Mouse (Mus musculus) hindbrain, postnatal 0 days (tissue): ENCODE data around the gene Gm9507. TPM values are rescaled to one million over a fixed set of nuclear protein-coding genes. Genes with fewer than 3 reads are reported as not detected.
"Not testable (repeated sequence)": the region's sequence is repeated elsewhere in the genome, so short reads cannot be mapped to it uniquely, and the experiment has no call there.

ENCODE experiments used
- ATAC-seq: fragments of 200-750 bp; cut with Nextera tagmentation; 2 replicates; pipeline ENCODE4 v1.8.0; 2017; ENCODE audit warnings: mild to moderate bottlenecking, moderate TSS enrichment, moderate library complexity
- DNase-seq: peaks from one replicate; pipeline ENCODE4 v3.0.0-alpha.2; 2015; ENCODE audit warnings: low spot score
- H3K27ac ChIP-seq: fragments of 300-500 bp; sonication (generic); 2 replicates; pipeline ENCODE4 v1.5.1; 2014; ENCODE audit warnings: mild to moderate bottlenecking
- H3K27me3 ChIP-seq: fragments of 300-500 bp; sonication (generic); 2 replicates; pipeline ENCODE4 v1.6.1; 2014; ENCODE audit warnings: low read length, mixed read lengths; ENCODE audit not compliant: insufficient read depth
- H3K36me3 ChIP-seq: fragments of 300-500 bp; sonication (generic); 2 replicates; pipeline ENCODE4 v1.6.1; 2014; ENCODE audit warnings: low read length, mixed read lengths; ENCODE audit not compliant: insufficient read depth
- H3K4me1 ChIP-seq: fragments of 300-500 bp; sonication (generic); 2 replicates; pipeline ENCODE4 v1.6.1; 2014; ENCODE audit warnings: antibody characterized with exemption, low read length, mixed read lengths; ENCODE audit not compliant: insufficient read depth
- H3K4me2 ChIP-seq: fragments of 300-500 bp; sonication (generic); 2 replicates; pipeline ENCODE4 v1.6.1; 2014; ENCODE audit warnings: low read depth, mild to moderate bottlenecking, low read length, moderate library complexity, mixed read lengths
- H3K4me3 ChIP-seq: fragments of 300-500 bp; sonication (generic); 2 replicates; pipeline ENCODE4 v1.5.1; 2014; ENCODE audit warnings: low read length
- H3K9ac ChIP-seq: fragments of 300-500 bp; sonication (generic); replicated peaks from 2 replicates; pipeline ENCODE4 v1.6.1; 2014; ENCODE audit warnings: mild to moderate bottlenecking, low read length, moderate library complexity, mixed read lengths
- H3K9me3 ChIP-seq: fragments of 300-500 bp; sonication (generic); 2 replicates; pipeline ENCODE4 v1.6.1; 2016; ENCODE audit warnings: low read length, mixed read lengths
- CTCF ChIP-seq: IDR thresholded peaks from 2 replicates; pipeline ENCODE4 v1.5.1; 2016; ENCODE audit warnings: antibody characterized with exemption, control low read depth, low read depth
- WGBS: fragments of 180-500 bp; shearing (Covaris S2); extraction: QIAGEN DNeasy Blood & Tissue Kit; methylation state at CpG from one replicate; pipeline ENCODE4 v1.1.7; 2014; 5-methylcytosine and 5-hydroxymethylcytosine counted together
- polyA plus RNA-seq: library from polyadenylated mRNA; unstranded; fragments of >200 nt; fragmentation: Nextera tagmentation; extraction: Ambion mirVana; gene quantifications from 2 replicates; pipeline ENCODE4 v1.2.1, GENCODE M21; 2015
- total RNA-seq: library from RNA; depleted of rRNA; stranded (reverse); fragments of >200 nt; gene quantifications from 2 replicates; pipeline ENCODE4 v1.2.3, GENCODE M21; 2014

Gm9507 gene
- total and polyA plus RNA-seq, 2 experiments from 2014 or later, result not detected

DNA sequence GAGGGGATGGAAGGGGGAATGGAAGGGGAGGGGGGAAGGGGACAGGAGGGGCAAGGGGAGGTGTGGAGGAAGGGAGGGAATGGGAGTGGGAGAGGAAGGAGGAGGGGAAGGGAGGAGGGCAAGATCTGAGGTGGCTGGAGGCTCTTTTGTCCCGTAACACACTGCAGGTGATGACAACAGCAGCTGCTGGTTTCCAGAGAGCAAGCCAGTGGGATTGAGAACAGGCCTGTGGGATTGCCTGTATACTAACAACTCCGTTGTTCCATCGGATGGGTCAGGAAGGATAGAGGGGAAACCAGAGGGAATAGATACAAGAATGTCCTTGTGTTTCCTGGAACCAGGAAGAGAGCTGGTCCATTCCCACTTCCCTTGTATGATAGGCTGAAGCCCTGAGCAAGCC is 14.0 kb downstream of the Gm9507 start:
- TF ChIP-seq CTCF, result no peak
- Histone ChIP-seq H3K9ac (no peak overlapping the region), H3K4me1 (no peaks in the 10 kb centered on the region), H3K4me2 (no peak overlapping the region), H3K4me3 (no peak overlapping the region), H3K27ac (no peak overlapping the region), H3K9me3 (no peaks in the 10 kb centered on the region), H3K27me3 (no peaks in the 10 kb centered on the region), H3K36me3 (no peaks in the 10 kb centered on the region)
- no peak for ATAC-seq
- WGBS, result 14% methylated on average over 3 of the region's 3 CpGs
- no peak for DNase-seq

DNA sequence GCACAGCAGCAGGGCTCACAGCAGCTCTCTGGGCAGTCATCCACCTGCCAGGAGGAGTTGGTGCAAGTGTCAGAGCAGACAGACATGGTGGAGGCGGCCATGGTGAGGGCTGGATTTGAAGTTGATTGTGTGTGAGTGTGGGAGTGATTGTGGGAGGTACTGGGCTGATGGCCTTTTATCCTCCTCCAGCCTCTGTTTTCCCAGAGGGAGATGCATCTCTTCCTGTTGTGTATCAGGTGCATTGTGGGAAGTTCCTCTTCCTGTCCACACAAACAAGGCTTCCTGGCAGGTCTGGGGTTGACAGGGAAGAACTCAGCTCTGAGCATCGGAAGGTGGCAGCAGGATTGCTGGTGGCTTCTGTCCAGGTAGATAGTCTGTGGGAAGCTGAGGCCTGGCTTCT is 16.7 kb downstream of the Gm9507 start, which contains the start of gene Gm9639:
Gene Gm9639 (minus strand): TSS at position 101 of the 400 bp plus-strand sequence.
- 42% methylated on average over 2 of the region's 2 CpGs for WGBS
- ATAC-seq, result no peak
- no peaks in the 10 kb centered on the region for H3K4me1 ChIP-seq

DNA sequence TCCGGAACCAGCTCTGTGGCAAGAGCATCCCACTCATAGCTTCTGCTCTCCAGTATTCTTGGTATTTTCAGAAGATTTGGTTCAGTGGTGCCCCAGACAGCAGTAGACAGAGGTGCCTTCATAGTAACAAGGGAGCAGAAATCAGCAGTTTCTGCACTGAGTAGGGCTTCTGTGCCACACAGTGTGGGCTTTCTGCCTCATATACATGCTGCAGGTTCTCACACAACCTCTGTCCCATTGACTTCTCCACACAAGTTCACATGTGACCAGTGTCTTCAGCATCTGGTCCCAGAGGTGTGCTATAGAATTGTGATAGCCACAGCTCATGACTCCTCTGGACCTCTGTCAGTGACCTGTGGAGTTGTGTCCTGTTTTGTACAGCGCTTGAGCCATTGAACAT is 23.0 kb downstream of the Gm9507 start:
- Histone ChIP-seq H3K9me3 (no peaks in the 10 kb centered on the region), H3K4me2 (no peak overlapping the region), H3K4me1 (no peaks in the 10 kb centered on the region), H3K9ac (no peak overlapping the region), H3K4me3 (no peak overlapping the region), H3K36me3 (no peaks in the 10 kb centered on the region), H3K27ac (no peak overlapping the region), H3K27me3 (no peaks in the 10 kb centered on the region)
- TF ChIP-seq CTCF, result no peak
- DNase-seq (no peak), ATAC-seq (no peak)
- WGBS, result 89% methylated on average over 2 of the region's 2 CpGs

More for the DNA sequence above, 16.7 kb downstream of the Gm9507 start, which contains the start of gene Gm9639:
- DNase-seq, result no peak
- no peak within 1 kb of the TSS for H3K4me2 ChIP-seq
- no peak within 1 kb of the TSS for H3K27ac ChIP-seq
- H3K27me3 ChIP-seq, result no peaks in the 10 kb centered on the region
- no peaks in the 10 kb centered on the region for H3K36me3 ChIP-seq
- H3K9me3 ChIP-seq, result no peaks in the 10 kb centered on the region
- no peak for TF ChIP-seq CTCF
- H3K4me3 ChIP-seq, result no peak within 1 kb of the TSS
- H3K9ac ChIP-seq, result no peak within 1 kb of the TSS

DNA sequence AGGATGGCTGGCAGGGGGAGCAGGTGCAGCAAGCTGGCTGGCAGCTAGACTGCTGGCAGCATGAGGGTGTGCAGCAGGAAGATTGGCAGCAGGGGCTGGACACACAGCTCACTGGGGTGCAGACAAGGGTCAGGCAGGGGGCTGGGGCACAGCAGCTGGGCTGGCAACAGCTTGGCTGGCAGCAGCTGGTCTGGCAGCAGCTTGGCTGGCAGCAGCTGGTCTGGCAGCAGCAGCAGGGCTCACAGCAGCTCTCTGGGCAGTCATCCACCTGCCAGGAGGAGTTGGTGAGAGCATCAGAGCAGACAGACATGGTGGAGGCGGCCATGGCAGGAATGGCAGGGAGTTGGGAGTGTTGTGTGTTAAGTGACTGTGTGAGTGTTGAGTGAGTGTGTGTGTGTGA is 23.8 kb downstream of the Gm9507 start, which contains the start of gene Gm7137:
Gene Gm7137 (minus strand): TSS at position 325 of the 400 bp plus-strand sequence.
- not testable (repeated sequence) for H3K9ac ChIP-seq, H3K27ac ChIP-seq, ATAC-seq, H3K36me3 ChIP-seq, H3K27me3 ChIP-seq, H3K4me3 ChIP-seq, H3K9me3 ChIP-seq, H3K4me1 ChIP-seq, DNase-seq, H3K4me2 ChIP-seq
- no CpG with 5 or more reads among the region's 1 CpGs for WGBS

DNA sequence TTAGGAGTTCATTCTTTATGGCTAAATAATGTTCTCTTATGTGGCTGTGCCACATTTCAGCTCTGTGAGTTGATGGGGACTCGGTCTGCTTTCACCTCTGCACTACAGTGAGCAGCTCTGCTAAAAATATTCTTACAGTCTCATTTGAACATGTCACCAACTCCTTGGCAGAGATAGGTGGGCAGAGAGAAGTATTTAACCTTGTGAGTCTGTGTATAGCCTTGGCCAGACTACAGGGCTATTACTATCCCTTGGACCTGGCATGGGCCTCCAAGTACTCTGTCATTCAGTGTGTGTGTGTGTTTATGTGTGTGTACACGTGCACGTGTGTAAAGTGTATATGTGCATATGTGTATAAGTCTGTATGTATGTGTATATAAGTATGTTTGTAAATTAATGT is 28.2 kb downstream of the Gm9507 start:
- not testable (repeated sequence) for H3K9me3 ChIP-seq, H3K27ac ChIP-seq, H3K4me3 ChIP-seq, H3K4me1 ChIP-seq, H3K36me3 ChIP-seq, H3K9ac ChIP-seq, H3K27me3 ChIP-seq, H3K4me2 ChIP-seq, ATAC-seq, DNase-seq
- 92% methylated on average over 1 of the region's 3 CpGs for WGBS

DNA sequence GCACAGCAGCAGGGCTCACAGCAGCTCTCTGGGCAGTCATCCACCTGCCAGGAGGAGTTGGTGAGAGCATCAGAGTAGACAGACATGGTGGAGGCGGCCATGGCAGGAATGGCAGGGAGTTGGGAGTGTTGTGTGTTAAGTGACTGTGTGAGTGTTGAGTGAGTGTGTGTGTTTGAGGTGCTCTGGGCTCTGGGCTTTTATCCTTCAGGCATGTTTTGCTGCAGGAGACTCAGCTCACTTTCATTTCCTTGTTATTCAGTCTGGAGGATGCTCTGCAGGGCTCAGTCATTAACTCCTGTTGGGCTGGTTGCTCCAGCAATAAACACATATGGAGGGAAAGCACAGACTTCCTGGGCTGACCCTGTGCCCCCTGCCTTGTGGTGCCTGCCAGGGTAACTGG is 29.2 kb downstream of the Gm9507 start, which contains the start of gene Gm3250:
Gene Gm3250 (minus strand): TSS at position 101 of the 400 bp plus-strand sequence.
- WGBS, result 80% methylated on average over 1 of the region's 1 CpGs
- not testable (repeated sequence) for H3K9me3 ChIP-seq, DNase-seq, ATAC-seq, H3K27me3 ChIP-seq, H3K4me1 ChIP-seq, H3K27ac ChIP-seq, H3K36me3 ChIP-seq, H3K9ac ChIP-seq, H3K4me3 ChIP-seq, H3K4me2 ChIP-seq

DNA sequence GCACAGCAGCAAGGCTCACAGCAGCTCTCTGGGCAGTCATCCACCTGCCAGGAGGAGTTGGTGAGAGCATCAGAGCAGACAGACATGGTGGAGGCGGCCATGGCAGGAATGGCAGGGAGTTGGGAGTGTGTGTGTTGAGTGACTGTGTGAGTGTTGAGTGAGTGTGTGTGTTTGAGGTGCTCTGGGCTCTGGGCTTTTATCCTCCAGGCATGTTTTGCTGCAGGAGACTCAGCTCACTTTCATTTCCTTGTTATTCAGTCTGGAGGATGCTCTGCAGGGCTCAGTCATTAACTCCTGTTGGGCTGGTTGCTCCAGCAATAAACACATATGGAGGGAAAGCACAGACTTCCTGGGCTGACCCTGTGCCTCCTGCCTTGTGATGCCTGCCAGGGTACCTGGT is 34.8 kb downstream of the Gm9507 start, which contains the start of gene Gm7138:
Gene Gm7138 (minus strand): TSS at position 101 of the 400 bp plus-strand sequence.
- H3K27me3 ChIP-seq, H3K9ac ChIP-seq, H3K4me2 ChIP-seq, H3K27ac ChIP-seq, H3K9me3 ChIP-seq, ATAC-seq, H3K4me1 ChIP-seq, H3K4me3 ChIP-seq, DNase-seq, H3K36me3 ChIP-seq: not testable (repeated sequence)
- WGBS, result no CpG with 5 or more reads among the region's 1 CpGs

DNA sequence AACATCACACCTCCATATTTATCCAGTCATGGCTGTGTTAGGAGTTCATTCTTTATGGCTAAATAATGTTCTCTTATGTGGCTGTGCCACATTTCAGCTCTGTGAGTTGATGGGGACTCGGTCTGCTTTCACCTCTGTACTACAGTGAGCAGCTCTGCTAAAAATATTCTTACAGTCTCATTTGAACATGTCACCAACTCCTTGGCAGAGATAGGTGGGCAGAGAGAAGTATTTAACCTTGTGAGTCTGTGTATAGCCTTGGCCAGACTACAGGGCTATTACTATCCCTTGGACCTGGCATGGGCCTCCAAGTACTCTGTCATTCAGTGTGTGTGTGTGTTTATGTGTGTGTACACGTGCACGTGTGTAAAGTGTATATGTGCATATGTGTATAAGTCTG is 39.5 kb downstream of the Gm9507 start:
- not testable (repeated sequence) for H3K36me3 ChIP-seq, DNase-seq, H3K27me3 ChIP-seq, H3K27ac ChIP-seq, H3K9me3 ChIP-seq, H3K4me3 ChIP-seq, H3K4me1 ChIP-seq, H3K4me2 ChIP-seq, ATAC-seq, H3K9ac ChIP-seq
- WGBS, result 100% methylated on average over 2 of the region's 3 CpGs

DNA sequence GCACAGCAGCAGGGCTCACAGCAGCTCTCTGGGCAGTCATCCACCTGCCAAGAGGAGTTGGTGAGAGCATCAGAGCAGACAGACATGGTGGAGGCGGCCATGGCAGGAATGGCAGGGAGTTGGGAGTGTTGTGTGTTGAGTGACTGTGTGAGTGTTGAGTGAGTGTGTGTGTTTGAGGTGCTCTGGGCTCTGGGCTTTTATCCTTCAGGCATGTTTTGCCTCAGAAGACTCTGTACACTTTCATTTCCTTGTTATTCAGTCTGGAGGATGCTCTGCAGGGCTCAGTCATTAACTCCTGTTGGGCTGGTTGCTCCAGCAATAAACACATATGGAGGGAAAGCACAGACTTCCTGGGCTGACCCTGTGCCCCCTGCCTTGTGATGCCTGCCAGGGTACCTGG is 40.4 kb downstream of the Gm9507 start, which contains the start of gene Gm3238:
Gene Gm3238 (minus strand): TSS at position 101 of the 400 bp plus-strand sequence.
- H3K4me1 ChIP-seq, H3K27me3 ChIP-seq, H3K9me3 ChIP-seq, DNase-seq, H3K4me3 ChIP-seq, H3K36me3 ChIP-seq, ATAC-seq, H3K27ac ChIP-seq, H3K9ac ChIP-seq, H3K4me2 ChIP-seq: not testable (repeated sequence)
- WGBS, result no CpG with 5 or more reads among the region's 1 CpGs
